Mouse (Mus musculus) G1E (cell line): Measurements from ENCODE around the gene Tmprss2. TPM values are rescaled to one million over a fixed set of nuclear protein-coding genes. Genes with fewer than 3 reads are reported as not detected.

Source experiments
- ATAC-seq: 2 replicates; pipeline ENCODE4 v1.8.0; 2016; ENCODE audit warnings: mild to moderate bottlenecking; ENCODE audit not compliant: insufficient number of reproducible peaks, poor library complexity, low FRiP score, severe bottlenecking; ENCODE audit errors: extremely low read depth
- DNase-seq: peaks from one replicate; pipeline ENCODE4 v3.0.0; 2012; ENCODE audit warnings: low spot score
- H3K27me3 ChIP-seq: 2 replicates; pipeline ENCODE4 v1.6.1; 2012; ENCODE audit warnings: mild to moderate bottlenecking, low read length, inconsistent platforms; ENCODE audit not compliant: insufficient read depth
- H3K36me3 ChIP-seq: replicated peaks from 2 replicates; pipeline ENCODE3; 2012; ENCODE audit warnings: mild to moderate bottlenecking, inconsistent platforms
- H3K4me1 ChIP-seq: 2 replicates; pipeline ENCODE4 v1.6.1; 2012; ENCODE audit warnings: low read depth, low read length, inconsistent platforms, mixed read lengths; ENCODE audit not compliant: insufficient read depth
- H3K4me3 ChIP-seq: 2 replicates; pipeline ENCODE4 v1.5.1; 2012; ENCODE audit warnings: low read depth, mild to moderate bottlenecking, inconsistent platforms, low read length, moderate library complexity, mixed read lengths
- H3K9me3 ChIP-seq: replicated peaks from 2 replicates; pipeline ENCODE4 v1.6.1; 2012; ENCODE audit warnings: inconsistent platforms
- CTCF ChIP-seq: IDR thresholded peaks from 2 replicates; pipeline ENCODE4 v1.5.1; 2012; ENCODE audit warnings: low read depth, low read length, inconsistent platforms, mixed read lengths
- GATA1 ChIP-seq: IDR thresholded peaks from 2 replicates; pipeline ENCODE4 v1.6.1; 2012; ENCODE audit warnings: borderline replicate concordance, low read length, inconsistent platforms, mixed read lengths
- GATA2 ChIP-seq: IDR thresholded peaks from 2 replicates; pipeline ENCODE4 v1.6.1; 2012; ENCODE audit warnings: low read depth, low read length, inconsistent platforms, borderline replicate concordance
- POLR2AphosphoS5 ChIP-seq: IDR thresholded peaks from 2 replicates; pipeline ENCODE4 v1.6.1; 2012; ENCODE audit warnings: low read depth, low read length, inconsistent platforms; ENCODE audit not compliant: insufficient replicate concordance
- TAL1 ChIP-seq: conservative IDR thresholded peaks from 2 replicates; pipeline ENCODE4 v1.6.1; 2012; ENCODE audit warnings: low read depth, low read length, inconsistent platforms, mixed read lengths
- polyA plus RNA-seq: library from polyadenylated mRNA; stranded (reverse); fragments of >175 nt; gene quantifications from 2 replicates; pipeline ENCODE4 v1.2.3, GENCODE M21; 2012
- total RNA-seq, 2 experiments: library from RNA; stranded (forward) in 1 of 2; stranded (reverse) in 1 of 2; fragments of 200-1000 nt in 1 of 2; fragments of >200 nt in 1 of 2; fragmentation: Nextera tagmentation in 1 of 2; gene quantifications; 2 replicates each; pipeline ENCODE4 v1.2.3; 2014 to 2017

Tmprss2 gene
- total and polyA plus RNA-seq, 3 experiments = 0.11 TPM; not detected in 2

GRCm38 (mm10) chr16:97536859-97537258, 74.1 kb downstream of the Tmprss2 start:
- TF ChIP-seq TAL1 = no peak
- TF ChIP-seq CTCF = no peak
- no peak for TF ChIP-seq POLR2AphosphoS5
- TF ChIP-seq GATA1 = no peak
- no peak for TF ChIP-seq GATA2
- H3K4me1 ChIP-seq = peaks cover 19% of the 10 kb centered on the region
- H3K36me3 ChIP-seq = no peaks in the 10 kb centered on the region
- H3K27me3 ChIP-seq = peaks cover 3% of the 10 kb centered on the region; the same call in 1 of the 2 replicates
- H3K9me3 ChIP-seq = 0 out of 2 replicates have a peak, but pooled peaks cover 2% of the 10 kb centered on the region
- no peak for ATAC-seq
- H3K4me3 ChIP-seq = no peak overlapping the region
- no peak for DNase-seq

GRCm38 (mm10) chr16:97535808-97536413, 75.1 kb downstream of the Tmprss2 start:
- DNase-seq = no peak
- TF ChIP-seq POLR2AphosphoS5 (no peak), CTCF (no peak), GATA1 (no peak), TAL1 (no peak), GATA2 (no peak)
- H3K4me1 ChIP-seq = peaks cover 19% of the 10 kb centered on the region

DNA sequence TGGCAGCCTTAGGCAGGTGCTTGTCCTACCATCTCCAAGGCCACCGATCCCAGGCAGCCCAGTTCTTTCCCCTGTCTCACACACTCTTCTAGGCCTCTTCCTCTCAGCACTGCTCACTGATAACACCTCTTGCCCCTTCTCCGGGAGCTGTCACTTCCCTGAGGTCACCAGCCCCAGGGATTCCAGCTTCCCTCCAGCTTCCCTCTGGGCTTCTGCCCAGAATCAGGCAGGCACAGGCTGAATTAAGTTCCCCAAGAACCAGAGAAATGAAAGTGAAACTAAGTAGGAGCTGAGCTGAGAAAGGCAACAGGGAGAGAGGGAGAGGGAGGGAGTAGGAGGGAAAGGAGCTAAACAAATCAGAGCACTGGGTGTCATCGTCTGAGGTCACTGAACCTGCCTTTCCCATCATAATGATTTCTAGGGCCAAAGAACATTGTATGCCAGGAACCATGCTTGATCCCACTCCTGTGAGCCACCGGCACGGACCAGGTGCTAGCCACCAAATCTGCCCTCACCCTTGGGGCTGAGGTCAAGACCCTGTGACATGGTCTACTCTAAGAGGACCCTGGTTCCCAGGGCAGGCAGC, 76.0 kb downstream of the Tmprss2 start:
- peaks cover 3% of the 10 kb centered on the region; the same call in 1 of the 2 replicates for H3K27me3 ChIP-seq
- ATAC-seq (0 out of 2 replicates have a peak, but pooled peaks have one; percentile 19), DNase-seq (no peak)
- 0 out of 2 replicates have a peak, but pooled peaks cover 2% of the 10 kb centered on the region for H3K9me3 ChIP-seq
- TF ChIP-seq GATA1 (no peak), GATA2 (no peak), TAL1 (no peak), POLR2AphosphoS5 (no peak), CTCF (no peak)
- peak overlapping the region; percentile 64 for H3K4me3 ChIP-seq
- H3K36me3 ChIP-seq = no peaks in the 10 kb centered on the region
- peaks cover 19% of the 10 kb centered on the region for H3K4me1 ChIP-seq

More at GRCm38 (mm10) chr16:97535808-97536413, 75.1 kb downstream of the Tmprss2 start:
- ATAC-seq = no peak
- peaks cover 3% of the 10 kb centered on the region; the same call in 1 of the 2 replicates for H3K27me3 ChIP-seq
- H3K9me3 ChIP-seq = 0 out of 2 replicates have a peak, but pooled peaks cover 2% of the 10 kb centered on the region
- H3K36me3 ChIP-seq = no peaks in the 10 kb centered on the region
- H3K4me3 ChIP-seq = peak overlapping the region; percentile 64; the same call in 1 of the 2 replicates

DNA sequence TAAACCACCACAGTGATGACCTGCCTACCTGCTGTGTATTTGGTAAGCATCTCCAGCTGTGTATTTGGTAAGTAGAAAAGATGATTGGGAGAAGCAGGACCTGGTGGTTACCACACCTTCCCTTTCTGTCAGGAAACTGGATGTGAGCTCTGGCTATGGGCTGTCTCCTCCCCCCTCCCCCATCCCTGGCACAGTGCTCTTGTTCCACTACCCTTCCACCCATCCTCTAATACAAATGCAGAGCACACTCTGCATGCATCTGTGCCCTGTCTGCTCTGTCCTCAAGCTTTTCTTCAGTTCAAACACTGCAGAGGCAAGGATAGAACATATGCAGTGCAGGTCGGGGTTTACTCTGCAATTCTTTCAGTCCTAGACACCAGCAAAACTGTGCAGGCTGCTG, 76.5 kb downstream of the Tmprss2 start:
- Histone ChIP-seq H3K4me3 (peak overlapping the region; percentile 64; the same call in 1 of the 2 replicates), H3K27me3 (peaks cover 3% of the 10 kb centered on the region; the same call in 1 of the 2 replicates), H3K4me1 (peaks cover 19% of the 10 kb centered on the region), H3K9me3 (0 out of 2 replicates have a peak, but pooled peaks cover 2% of the 10 kb centered on the region), H3K36me3 (no peaks in the 10 kb centered on the region)
- TF ChIP-seq GATA2 (no peak), CTCF (no peak), POLR2AphosphoS5 (no peak), GATA1 (no peak), TAL1 (no peak)
- no peak for DNase-seq
- no peak for ATAC-seq

GRCm38 (mm10) chr16:97533751-97534150, 77.2 kb downstream of the Tmprss2 start:
- Histone ChIP-seq H3K36me3 (no peaks in the 10 kb centered on the region), H3K27me3 (peaks cover 3% of the 10 kb centered on the region; the same call in 1 of the 2 replicates), H3K9me3 (0 out of 2 replicates have a peak, but pooled peaks cover 2% of the 10 kb centered on the region), H3K4me3 (no peak overlapping the region), H3K4me1 (peaks cover 19% of the 10 kb centered on the region)
- no peak for TF ChIP-seq POLR2AphosphoS5
- no peak for TF ChIP-seq TAL1
- DNase-seq (no peak), ATAC-seq (no peak)

DNA sequence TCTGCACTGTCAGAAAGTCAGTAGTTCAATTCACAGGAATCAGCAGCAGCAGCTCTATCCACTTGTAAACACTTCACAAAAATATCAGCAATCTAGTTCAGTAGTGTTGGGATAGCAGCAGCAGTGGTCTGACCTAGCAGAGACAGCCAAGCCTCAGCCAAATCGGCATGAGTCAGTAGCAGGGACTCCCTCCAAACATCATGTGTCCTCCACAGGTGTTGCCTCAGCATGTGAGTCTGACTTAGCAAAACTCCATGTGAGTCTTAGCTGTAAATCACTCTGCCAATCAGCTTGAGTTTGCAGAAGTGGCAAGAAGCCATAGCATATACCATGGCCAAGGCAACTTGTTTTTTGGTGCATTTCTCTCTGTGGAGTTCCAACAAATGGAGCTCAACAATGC, 77.9 kb downstream of the Tmprss2 start:
- no peak for DNase-seq
- ATAC-seq = no peak
- Histone ChIP-seq H3K27me3 (peaks cover 3% of the 10 kb centered on the region; the same call in 1 of the 2 replicates), H3K9me3 (0 out of 2 replicates have a peak, but pooled peaks cover 2% of the 10 kb centered on the region), H3K4me1 (peaks cover 19% of the 10 kb centered on the region), H3K36me3 (no peaks in the 10 kb centered on the region), H3K4me3 (no peak overlapping the region)
- TF ChIP-seq POLR2AphosphoS5 (no peak), CTCF (no peak), TAL1 (no peak), GATA2 (no peak), GATA1 (no peak)
